Mouse (Mus musculus) MEL (cell line): ENCODE measurements around the gene Elfn2. TPM values are rescaled to one million over a fixed set of nuclear protein-coding genes. Genes with fewer than 3 reads are reported as not detected.

ENCODE experiments used
- DNase-seq: peaks from one replicate; pipeline ENCODE4 v3.0.0; 2011; ENCODE audit warnings: low read depth, low spot score
- H3K27ac ChIP-seq: 2 replicates; pipeline ENCODE4 v1.5.1; 2012; ENCODE audit warnings: low read depth, mild to moderate bottlenecking, control low read depth, low read length, moderate library complexity; ENCODE audit not compliant: control insufficient read depth
- H3K27me3 ChIP-seq, 2 experiments: fragments of 150-350 bp in 1 of 2; sonication (generic) in 1 of 2; 2 replicates each; pipeline ENCODE4 v1.6.1; 2012; ENCODE audit warnings: low read length in 2 of 2, mild to moderate bottlenecking in 2 of 2, improper control_type of control experiment in 1 of 2, moderate library complexity in 1 of 2; ENCODE audit not compliant: insufficient read depth in 2 of 2, control insufficient read depth in 1 of 2
- H3K36me3 ChIP-seq, 2 experiments: 2 replicates each; pipeline ENCODE4 v1.6.1; 2012 to 2014; ENCODE audit warnings: low read length in 2 of 2, improper control_type of control experiment in 1 of 2, inconsistent platforms in 1 of 2, mild to moderate bottlenecking in 1 of 2; ENCODE audit not compliant: insufficient read depth in 2 of 2, control insufficient read depth in 1 of 2
- H3K4me1 ChIP-seq, 2 experiments: fragments of 150-350 bp in 1 of 2; sonication (generic) in 1 of 2; 2 replicates each; pipeline ENCODE4 v1.6.1; 2012; ENCODE audit warnings: low read length in 2 of 2, improper control_type of control experiment in 1 of 2, mild to moderate bottlenecking in 1 of 2; ENCODE audit not compliant: insufficient read depth in 2 of 2, control insufficient read depth in 1 of 2
- H3K4me3 ChIP-seq, 2 experiments: fragments of 150-350 bp in 1 of 2; sonication (generic) in 1 of 2; 2 replicates each; pipeline ENCODE4 v1.5.1; 2012; ENCODE audit warnings: low read depth in 2 of 2, low read length in 2 of 2, mild to moderate bottlenecking in 2 of 2, moderate library complexity in 2 of 2, control low read depth in 1 of 2, improper control_type of control experiment in 1 of 2; ENCODE audit not compliant: control insufficient read depth in 1 of 2, insufficient read depth in 1 of 2
- H3K79me2 ChIP-seq: 2 replicates; pipeline ENCODE4 v1.6.1; 2012; ENCODE audit warnings: mild to moderate bottlenecking, low read length, moderate library complexity; ENCODE audit not compliant: control insufficient read depth, poor library complexity, insufficient read depth
- H3K9ac ChIP-seq: 2 replicates; pipeline ENCODE4 v1.6.1; 2012; ENCODE audit warnings: low read depth, mild to moderate bottlenecking, control low read depth, low read length, moderate library complexity; ENCODE audit not compliant: control insufficient read depth, poor library complexity, severe bottlenecking
- H3K9me3 ChIP-seq: fragments of 150-350 bp; sonication (generic); replicated peaks from 2 replicates; pipeline ENCODE4 v1.6.1; 2012; ENCODE audit warnings: mild to moderate bottlenecking, low read length, improper control_type of control experiment, moderate library complexity; ENCODE audit not compliant: insufficient read depth
- E2F4 ChIP-seq: IDR thresholded peaks from 2 replicates; pipeline ENCODE4 v1.6.1; 2011; ENCODE audit warnings: low read depth, low read length, improper control_type of control experiment, borderline replicate concordance
- EP300 ChIP-seq, 2 experiments: IDR thresholded peaks; 2 replicates each; pipeline ENCODE4 v1.6.1; 2011; ENCODE audit warnings: improper control_type of control experiment in 2 of 2, low read length in 2 of 2, low read depth in 1 of 2, mild to moderate bottlenecking in 1 of 2
- GABPA ChIP-seq: IDR thresholded peaks from 2 replicates; pipeline ENCODE4 v1.6.1; 2012; ENCODE audit warnings: low read depth, mild to moderate bottlenecking, inconsistent platforms, low read length, improper control_type of control experiment, moderate library complexity
- JUND ChIP-seq: IDR thresholded peaks from 2 replicates; pipeline ENCODE4 v1.6.1; 2011; ENCODE audit warnings: low read depth, mild to moderate bottlenecking, improper control_type of control experiment, low read length
- MAX ChIP-seq: IDR thresholded peaks from 2 replicates; pipeline ENCODE4 v1.6.1; 2011; ENCODE audit warnings: low read length, improper control_type of control experiment
- MAZ ChIP-seq: IDR thresholded peaks from 2 replicates; pipeline ENCODE4 v1.6.1; 2012; ENCODE audit warnings: low read depth, mild to moderate bottlenecking, inconsistent platforms, low read length, improper control_type of control experiment
- MXI1 ChIP-seq: IDR thresholded peaks from 2 replicates; pipeline ENCODE4 v1.6.1; 2011; ENCODE audit warnings: mild to moderate bottlenecking, low read depth, low read length, improper control_type of control experiment
- MYC ChIP-seq: IDR thresholded peaks from 2 replicates; pipeline ENCODE4 v1.6.1; 2011; ENCODE audit warnings: low read depth, mild to moderate bottlenecking, low read length, improper control_type of control experiment, moderate library complexity
- NRF1 ChIP-seq: IDR thresholded peaks from 2 replicates; pipeline ENCODE4 v1.6.1; 2014; ENCODE audit warnings: low read depth, mild to moderate bottlenecking, inconsistent platforms, low read length, improper control_type of control experiment, moderate library complexity; ENCODE audit not compliant: poor library complexity, insufficient read depth, severe bottlenecking
- POLR2AphosphoS5 ChIP-seq: IDR thresholded peaks from 2 replicates; pipeline ENCODE4 v1.6.1; 2012; ENCODE audit warnings: low read depth, borderline replicate concordance, mild to moderate bottlenecking, inconsistent platforms, low read length, moderate library complexity, mixed read lengths
- RCOR1 ChIP-seq: IDR thresholded peaks from 2 replicates; pipeline ENCODE4 v1.6.1; 2012; ENCODE audit warnings: low read depth, mild to moderate bottlenecking, inconsistent platforms, low read length, improper control_type of control experiment
- SIN3A ChIP-seq: IDR thresholded peaks from 2 replicates; pipeline ENCODE4 v1.6.1; 2012; ENCODE audit warnings: low read length, improper control_type of control experiment, inconsistent platforms
- SMC3 ChIP-seq: IDR thresholded peaks from 2 replicates; pipeline ENCODE4 v1.6.1; 2011; ENCODE audit warnings: low read depth, low read length, improper control_type of control experiment
- TAL1 ChIP-seq: IDR thresholded peaks from 2 replicates; pipeline ENCODE4 v1.6.1; 2012; ENCODE audit warnings: mild to moderate bottlenecking, inconsistent platforms, low read length, moderate library complexity, mixed read lengths
- TCF12 ChIP-seq: IDR thresholded peaks from 2 replicates; pipeline ENCODE4 v1.6.1; 2014; ENCODE audit warnings: low read depth, mild to moderate bottlenecking, inconsistent platforms, low read length, improper control_type of control experiment, moderate library complexity
- ZKSCAN1 ChIP-seq: IDR thresholded peaks from 2 replicates; pipeline ENCODE4 v1.6.1; 2012; ENCODE audit warnings: low read depth, mild to moderate bottlenecking, inconsistent platforms, low read length, improper control_type of control experiment, moderate library complexity
- ZMIZ1 ChIP-seq: IDR thresholded peaks from 2 replicates; pipeline ENCODE4 v1.6.1; 2012; ENCODE audit warnings: low read depth, mild to moderate bottlenecking, inconsistent platforms, low read length, improper control_type of control experiment, moderate library complexity
- polyA plus RNA-seq, 2 experiments: library from polyadenylated mRNA; stranded (reverse) in 1 of 2; unstranded in 1 of 2; fragments of >175 nt in 1 of 2; fragments of >200 nt in 1 of 2; gene quantifications; 2 replicates each; pipeline versions ENCODE4 v1.2.1 to v1.2.4; 2012; ENCODE audit warnings: low replicate concordance in 2 of 2, low read depth in 1 of 2; ENCODE audit not compliant: insufficient read length in 2 of 2, insufficient read depth in 1 of 2, missing spikeins in 1 of 2
- total RNA-seq: library from RNA; depleted of rRNA; stranded (reverse); fragments of 300-350 nt; gene quantifications from 2 replicates; pipeline ENCODE4 v1.2.3, GENCODE M21; 2012

Gene Elfn2
- total and polyA plus RNA-seq, 3 experiments, result 0.04 to 0.15 TPM; not detected in 1

- H3K79me2 ChIP-seq, result no peaks in the 10 kb centered on the region
- 0 out of 4 replicates have a peak, but pooled peaks cover 0 to 3% of the 10 kb centered on the region in 2 experiments for H3K27me3 ChIP-seq
- peaks cover 0 to 2% of the 10 kb centered on the region in 2 experiments; a peak in 1 of 4 replicates for H3K36me3 ChIP-seq
- no peaks in the 10 kb centered on the region for H3K9me3 ChIP-seq
- TF ChIP-seq ZKSCAN1, result peak; percentile 80
- no peak for TF ChIP-seq GABPA
- DNase-seq, result no peak
- H3K4me3 ChIP-seq, result no peak overlapping the region
- peaks cover 0 to 15% of the 10 kb centered on the region in 2 experiments; a peak in 2 of 4 replicates for H3K4me1 ChIP-seq
- H3K27ac ChIP-seq, result no peak overlapping the region
- no peak overlapping the region for H3K9ac ChIP-seq
These were observed 18.2 kb downstream of the Elfn2 start for GRCm38 (mm10) chr15:78700420-78700819.

- no peak overlapping the region for H3K27ac ChIP-seq
- H3K79me2 ChIP-seq, result no peaks in the 10 kb centered on the region
- H3K36me3 ChIP-seq, result no peaks in the 10 kb centered on the region
- H3K27me3 ChIP-seq, result peaks cover 0 to 3% of the 10 kb centered on the region in 2 experiments; a peak in 1 of 4 replicates
- H3K4me1 ChIP-seq, result peaks cover 0 to 9% of the 10 kb centered on the region in 2 experiments; a peak in 2 of 4 replicates
- DNase-seq, result no peak
- H3K9me3 ChIP-seq, result no peaks in the 10 kb centered on the region
- no peak overlapping the region for H3K9ac ChIP-seq
- no peak for TF ChIP-seq SIN3A
- TF ChIP-seq ZKSCAN1, result peak; percentile 95
- no peak overlapping the region for H3K4me3 ChIP-seq
These were observed 19.1 kb downstream of the Elfn2 start for GRCm38 (mm10) chr15:78699513-78699912.

GRCm38 (mm10) chr15:78698491-78699135, 20.0 kb downstream of the Elfn2 start:
- DNase-seq, result no peak
- Histone ChIP-seq H3K9me3 (no peaks in the 10 kb centered on the region), H3K4me3 (no peak overlapping the region), H3K4me1 (no peaks in the 10 kb centered on the region), H3K27me3 (peaks cover 0 to 3% of the 10 kb centered on the region in 2 experiments; a peak in 1 of 4 replicates), H3K27ac (no peak overlapping the region), H3K79me2 (no peaks in the 10 kb centered on the region)
- TF ChIP-seq JUND (no peak), ZMIZ1 (no peak), GABPA (no peak), MXI1 (no peak), E2F4 (no peak), MYC (no peak), NRF1 (no peak), MAX (no peak), EP300 (IDR thresholded peaks at IDR 0.05; ENCODE audit: low read depth in 1 of 2, low read length in 2 of 2) (no peak), TCF12 (no peak), TAL1 (no peak), MAZ (no peak), POLR2AphosphoS5 (no peak), SMC3 (no peak), RCOR1 (no peak)
- TF ChIP-seq, all 39 proteins: peak for 0
- Histone ChIP-seq H3K36me3 (no peaks in the 10 kb centered on the region), H3K9ac (no peak overlapping the region)
